Mouse (Mus musculus): Measurements from ENCODE around the gene Hoxc9.

Hoxc9 gene

GRCm38 (mm10) chr15:102956906-102957305, 19.3 kb upstream of the Hoxc9 start:
- no peak for DNase-seq

DNA sequence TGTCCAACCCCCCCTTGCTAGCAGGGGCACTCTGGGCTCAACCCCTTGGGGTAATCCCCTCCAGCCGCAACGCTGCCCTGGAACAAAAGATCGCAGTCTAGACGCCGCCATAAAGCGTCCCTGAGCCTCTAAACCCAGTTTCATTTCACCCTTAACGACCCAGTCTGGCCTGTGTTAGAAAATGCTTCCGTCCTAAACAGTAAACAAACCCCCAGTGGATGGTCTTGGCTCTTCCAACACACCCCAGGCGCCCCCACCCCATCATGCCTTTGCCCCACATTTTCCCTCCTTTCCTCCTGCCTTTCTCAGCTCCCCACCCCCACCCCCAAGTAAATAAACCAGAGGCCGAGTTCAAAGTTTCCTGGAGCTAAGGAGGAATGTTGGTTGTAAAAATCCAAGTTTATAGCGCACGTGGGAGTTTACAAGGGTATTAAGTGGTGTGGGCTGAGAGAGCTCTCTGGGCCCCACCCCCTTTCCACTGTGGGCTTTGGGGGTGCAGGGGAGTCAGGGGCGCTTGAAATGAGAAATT, 16.5 kb upstream of the Hoxc9 start:
- no peak for DNase-seq

GRCm38 (mm10) chr15:102961728-102962127, 14.5 kb upstream of the Hoxc9 start:
- DNase-seq: peak in 1 of 2 experiments; percentile 53

DNA sequence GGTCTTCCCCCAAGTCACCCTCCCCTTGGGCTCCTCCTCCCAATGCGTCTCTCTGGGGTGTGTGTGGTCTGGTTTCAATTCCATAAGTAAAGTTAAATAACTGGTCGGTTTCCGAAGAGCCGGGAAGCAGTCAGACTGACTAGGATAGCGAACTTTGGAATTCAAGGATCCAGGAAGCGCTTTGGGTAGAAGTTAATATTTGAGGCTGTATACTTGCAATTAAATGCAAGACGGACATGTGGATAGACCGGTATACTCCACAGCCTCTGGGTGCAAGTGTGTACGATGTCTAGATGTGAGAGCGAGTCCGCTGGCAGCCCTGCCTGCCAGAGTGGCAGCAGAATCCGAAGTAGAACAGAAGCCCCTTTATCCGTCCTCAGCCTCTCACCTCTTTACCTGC, 13.7 kb upstream of the Hoxc9 start:
- peak in 1 of 2 experiments; percentile 42 for DNase-seq

- DNase-seq: peak in 1 of 2 experiments; percentile 42
These were observed 13.0 kb upstream of the Hoxc9 start for GRCm38 (mm10) chr15:102963259-102963658.

DNA sequence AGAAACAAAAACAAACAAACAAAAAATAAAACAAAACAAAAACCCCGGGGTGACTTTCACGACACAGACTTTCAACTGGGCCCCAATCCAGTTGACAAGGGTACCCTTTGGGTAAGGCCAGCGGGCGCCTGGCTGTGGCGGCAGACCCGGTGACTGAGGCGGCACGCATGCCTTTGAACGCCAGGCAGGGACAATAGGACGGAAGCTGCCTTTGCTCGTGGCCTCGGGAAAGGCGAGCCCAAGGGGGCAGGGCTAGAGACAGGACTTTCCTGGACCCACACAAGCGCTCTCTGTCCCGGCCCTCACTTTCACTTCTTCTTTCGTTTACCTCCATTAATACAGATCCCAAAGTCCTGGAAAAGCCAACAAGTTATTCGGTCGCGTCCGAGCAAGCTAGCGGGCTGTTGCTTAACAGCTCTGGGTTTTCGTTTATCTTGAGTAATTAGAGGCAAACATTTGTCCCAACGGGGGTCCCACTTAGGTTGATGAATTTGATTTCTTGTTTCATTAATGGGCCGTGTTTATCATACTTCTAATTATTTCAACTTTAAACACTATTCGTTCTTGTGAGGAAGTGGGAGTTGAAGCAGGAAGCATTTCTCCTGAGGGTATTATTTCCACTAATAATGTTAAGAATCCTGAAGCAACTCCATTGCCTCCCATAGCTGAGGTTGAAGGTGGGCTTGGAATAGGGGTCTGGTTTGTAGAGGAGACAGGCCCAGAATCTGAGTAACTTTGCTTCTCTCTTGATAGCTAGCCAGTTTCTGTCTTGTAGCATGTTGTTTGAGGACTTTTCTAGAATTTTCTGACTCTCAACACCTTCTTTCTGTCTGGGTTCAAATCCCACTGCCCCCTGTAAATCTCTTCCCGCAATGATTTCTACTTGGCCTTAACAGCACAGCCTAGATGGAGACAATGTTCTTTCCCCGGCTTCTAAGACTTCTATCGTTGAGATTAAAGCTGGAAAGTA, 12.3 kb upstream of the Hoxc9 start:
- DNase-seq: peak; percentile 78 to 80

DNA sequence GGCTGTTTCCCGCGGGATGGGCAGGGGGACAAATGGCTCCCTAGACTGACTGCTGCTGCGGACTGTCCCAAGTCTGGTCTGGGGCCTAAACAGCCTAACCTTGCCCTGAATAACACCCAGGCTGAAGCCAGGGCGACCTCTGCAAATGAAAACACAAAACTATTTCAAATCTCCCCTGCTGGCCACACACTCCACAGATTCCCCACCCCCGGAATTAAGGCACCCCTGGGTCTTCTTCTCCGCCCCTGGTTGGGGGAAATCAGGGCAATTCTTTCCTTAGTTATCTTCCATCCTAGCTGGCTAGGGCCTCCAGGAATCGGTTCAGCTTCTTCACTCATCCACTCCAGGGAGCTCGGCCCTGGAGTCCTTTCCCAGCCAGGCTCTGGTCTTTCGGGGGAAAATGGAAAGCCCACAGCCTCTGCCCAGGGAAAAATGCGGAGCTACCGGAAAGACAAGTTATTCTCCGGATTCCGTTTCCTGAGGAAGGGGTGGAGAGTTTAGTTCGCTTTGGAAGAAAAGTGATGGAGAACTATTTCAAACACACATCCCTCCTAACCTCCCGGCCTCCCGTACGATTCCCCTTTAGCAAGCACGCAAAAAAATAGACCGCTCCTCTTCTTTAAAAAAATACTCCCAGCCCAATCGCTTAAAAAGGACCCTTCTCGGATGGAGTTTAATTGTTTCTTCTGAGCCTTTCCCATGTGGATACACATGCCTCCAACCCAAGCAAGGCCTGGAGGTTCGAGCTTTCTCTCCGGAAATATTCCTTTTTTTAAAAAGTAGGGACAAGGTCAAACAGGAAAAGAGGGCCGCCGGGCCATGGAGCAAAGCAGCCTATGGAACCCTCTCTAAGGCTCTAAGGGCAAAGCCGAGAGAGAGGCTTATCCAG, 11.0 kb upstream of the Hoxc9 start:
- DNase-seq: no peak

- peak; percentile 97 for DNase-seq
These were observed 10.1 kb upstream of the Hoxc9 start for GRCm38 (mm10) chr15:102965892-102966775.

GRCm38 (mm10) chr15:102966776-102967311, 9.4 kb upstream of the Hoxc9 start, which contains the start of gene Hoxc10:
TSS of gene Hoxc10 (plus strand) at chr15:102966796.
- peak in 1 of 2 experiments; percentile 53 for DNase-seq

GRCm38 (mm10) chr15:102967312-102967510, 9.0 kb upstream of the Hoxc9 start, which contains the start of gene Hoxc5:
TSS of gene Hoxc5 (plus strand) at chr15:102967443.
- no peak for DNase-seq

DNA sequence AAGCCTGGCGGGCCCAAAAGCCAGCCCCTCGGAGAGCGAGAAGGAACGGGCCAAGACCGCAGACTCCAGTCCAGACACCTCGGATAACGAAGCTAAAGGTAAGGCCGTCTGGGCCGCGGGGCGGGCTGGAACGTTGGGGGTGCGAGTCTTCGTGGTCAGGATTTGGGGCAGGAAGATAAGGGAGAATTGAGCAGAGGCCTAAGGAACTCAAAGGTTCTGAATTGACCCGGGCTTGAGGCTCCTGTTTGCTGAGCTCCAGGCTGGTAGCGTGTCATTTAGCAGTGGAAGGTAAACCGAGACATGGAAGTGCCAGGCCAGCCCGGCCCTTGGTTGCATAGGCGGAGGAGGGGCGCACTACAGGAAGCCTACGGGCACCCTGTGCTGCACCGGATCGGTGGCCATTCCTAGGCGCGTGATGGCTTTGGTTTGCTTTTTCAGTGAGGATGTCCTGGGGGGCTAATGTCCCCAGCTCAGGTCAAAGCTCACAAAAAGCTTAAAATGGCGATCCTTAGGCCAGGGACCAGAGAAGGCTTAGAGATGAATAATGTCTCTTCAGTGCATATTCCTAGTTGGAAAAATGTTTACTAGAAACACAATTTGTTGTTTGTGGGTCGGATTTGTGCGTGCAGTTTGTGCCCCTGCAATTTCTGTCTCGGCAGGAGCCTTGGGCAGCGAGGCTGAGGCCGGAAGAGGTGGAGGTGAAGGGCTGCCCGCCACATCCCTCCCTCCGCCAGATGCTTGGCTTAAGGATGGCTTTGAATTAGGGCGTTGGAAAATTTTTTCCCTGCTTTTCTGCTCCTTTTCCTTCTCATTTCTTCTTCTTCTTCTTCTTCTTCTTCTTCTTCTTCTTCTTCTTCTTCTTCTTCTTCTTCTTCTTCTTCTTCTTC, 8.5 kb upstream of the Hoxc9 start:
- peak in 1 of 2 experiments; percentile 57 for DNase-seq

DNA sequence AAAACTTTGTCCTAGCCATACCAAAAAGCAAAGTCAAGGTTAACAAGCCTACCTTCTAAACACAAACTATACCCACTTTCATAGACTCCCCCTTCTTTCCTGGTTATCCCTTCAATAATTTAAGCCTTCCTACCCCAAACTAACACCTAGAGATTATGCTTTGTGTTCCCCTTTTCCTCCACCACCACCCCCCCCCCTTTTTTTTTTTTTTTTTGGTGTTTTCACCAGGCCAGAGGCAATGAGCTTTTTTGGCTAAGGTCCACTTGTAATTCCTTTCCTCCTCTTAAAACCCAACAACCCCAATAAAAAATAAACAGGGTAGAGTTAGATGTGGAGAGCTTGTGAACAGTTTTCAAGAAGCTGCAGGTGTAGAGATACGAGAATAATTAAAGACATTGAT, 6.9 kb upstream of the Hoxc9 start:
- no peak for DNase-seq

DNA sequence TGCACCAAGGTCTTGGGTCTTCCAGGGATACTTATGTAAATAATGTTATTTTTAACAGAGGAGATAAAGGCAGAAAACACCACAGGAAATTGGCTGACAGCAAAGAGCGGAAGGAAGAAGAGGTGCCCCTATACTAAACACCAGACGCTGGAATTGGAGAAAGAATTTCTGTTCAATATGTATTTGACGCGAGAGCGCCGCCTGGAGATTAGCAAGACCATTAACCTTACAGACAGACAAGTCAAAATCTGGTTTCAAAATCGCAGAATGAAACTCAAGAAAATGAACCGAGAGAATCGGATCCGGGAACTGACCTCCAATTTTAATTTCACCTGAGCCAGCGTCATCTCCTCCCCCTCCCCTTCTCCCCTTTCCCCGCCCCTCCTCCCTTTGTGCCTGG, 5.5 kb upstream of the Hoxc9 start:
- peak in 1 of 2 experiments; percentile 74 for DNase-seq

DNA sequence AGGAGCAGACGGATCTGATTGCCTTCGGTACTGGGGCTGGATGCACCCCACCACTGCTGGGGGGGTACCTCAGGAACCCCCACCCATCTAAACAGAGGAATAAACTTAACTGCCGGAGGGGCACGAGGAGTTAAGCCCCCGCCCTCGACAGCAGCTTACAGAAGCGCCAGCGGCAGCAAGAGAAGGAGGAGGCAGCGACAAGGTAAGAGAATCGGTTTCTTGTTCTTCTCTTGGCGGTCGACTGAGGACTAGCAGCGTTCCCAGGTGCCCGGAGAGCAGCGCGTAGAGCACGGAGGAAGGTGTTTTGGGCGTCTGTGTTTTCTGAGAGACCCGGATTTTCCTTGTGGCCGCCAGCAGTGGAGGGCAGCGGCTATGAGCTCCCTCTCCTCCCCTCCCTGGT, 4.0 kb upstream of the Hoxc9 start:
- no peak for DNase-seq

DNA sequence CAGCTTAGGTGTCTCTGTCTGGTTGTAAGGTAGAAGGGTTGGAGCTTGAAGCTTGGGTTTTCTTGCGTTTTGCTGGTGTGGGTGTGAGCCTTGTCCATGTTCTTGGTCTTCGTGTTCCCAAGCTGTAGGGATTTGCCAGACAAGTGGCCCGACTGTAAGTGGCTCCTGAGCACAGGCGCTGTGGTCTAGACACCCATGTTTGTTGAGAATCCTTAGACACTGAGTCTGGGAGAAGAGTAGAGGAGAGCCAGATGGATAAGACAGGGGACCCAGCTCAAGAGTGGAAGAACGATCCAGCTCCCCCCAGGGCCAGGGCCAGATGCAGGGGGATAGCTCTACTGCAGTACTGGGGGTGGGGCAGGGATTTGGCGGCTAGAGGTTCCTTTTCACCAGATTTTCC, 3.5 kb upstream of the Hoxc9 start:
- DNase-seq: no peak

GRCm38 (mm10) chr15:102975034-102975433, 1.2 kb upstream of the Hoxc9 start:
- peak in 1 of 2 experiments; percentile 53 for DNase-seq

DNA sequence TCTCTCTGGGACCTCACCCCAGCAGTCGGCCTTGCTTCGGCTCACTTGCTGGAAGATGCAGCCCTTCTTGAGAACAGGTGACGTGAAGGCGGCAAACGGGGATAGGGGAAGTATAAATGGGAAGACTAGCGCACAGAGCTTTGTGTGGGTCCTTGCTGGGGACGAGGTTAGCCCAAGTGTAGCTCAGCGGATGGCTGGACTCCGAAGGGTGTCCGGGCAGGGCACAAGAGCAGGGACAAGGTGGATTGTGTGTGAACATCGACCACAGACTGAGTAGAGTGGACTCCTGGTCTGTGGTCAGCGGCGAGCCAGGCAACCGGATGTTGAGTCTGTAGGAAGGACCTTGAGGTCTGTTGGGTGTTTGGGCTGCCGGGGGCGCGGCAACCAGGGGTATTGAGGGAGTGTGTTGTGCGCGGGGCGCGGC, 539 bp upstream of the Hoxc9 start:
- DNase-seq: peak in 1 of 2 experiments; percentile 68

DNA sequence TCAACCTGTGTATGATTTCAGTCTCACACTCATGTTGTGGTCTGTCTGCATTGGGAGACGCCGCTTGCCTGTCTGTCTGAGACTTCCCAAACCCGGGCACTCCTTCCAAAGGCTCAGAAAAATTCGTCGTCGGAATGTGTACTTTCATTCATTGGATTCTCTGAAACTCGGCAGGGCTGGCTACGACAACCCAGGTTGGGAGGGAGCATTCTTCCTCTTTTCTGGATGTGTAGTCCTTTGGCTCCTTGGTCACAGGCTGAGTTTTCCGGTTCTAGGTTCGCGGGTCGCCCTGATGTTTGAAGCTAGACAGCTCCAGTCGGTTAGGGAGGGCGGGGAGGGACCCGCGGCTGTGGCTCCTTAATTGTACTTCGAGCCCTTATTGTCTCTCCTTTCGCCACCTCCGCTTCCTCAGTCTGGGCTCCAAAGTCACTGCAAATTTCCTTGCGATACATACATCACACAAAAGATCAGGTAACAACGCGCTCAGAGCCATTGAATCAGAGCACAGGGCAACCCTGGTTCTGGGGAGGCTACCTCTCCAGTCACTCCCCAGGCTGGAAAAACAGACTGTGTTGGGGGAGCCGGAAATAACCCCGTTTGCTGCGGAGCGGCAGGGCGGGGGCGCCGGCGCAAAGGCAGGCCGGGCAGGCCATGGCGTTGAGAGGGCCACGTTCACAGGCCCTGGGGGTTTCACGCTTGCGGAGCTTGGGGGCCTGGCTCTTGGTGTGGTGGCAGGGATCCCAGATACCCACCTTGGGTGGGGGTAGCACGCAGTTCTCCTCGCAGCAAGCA, 588 bp downstream of the Hoxc9 start:
- DNase-seq: peak in 1 of 2 experiments; percentile 64

DNA sequence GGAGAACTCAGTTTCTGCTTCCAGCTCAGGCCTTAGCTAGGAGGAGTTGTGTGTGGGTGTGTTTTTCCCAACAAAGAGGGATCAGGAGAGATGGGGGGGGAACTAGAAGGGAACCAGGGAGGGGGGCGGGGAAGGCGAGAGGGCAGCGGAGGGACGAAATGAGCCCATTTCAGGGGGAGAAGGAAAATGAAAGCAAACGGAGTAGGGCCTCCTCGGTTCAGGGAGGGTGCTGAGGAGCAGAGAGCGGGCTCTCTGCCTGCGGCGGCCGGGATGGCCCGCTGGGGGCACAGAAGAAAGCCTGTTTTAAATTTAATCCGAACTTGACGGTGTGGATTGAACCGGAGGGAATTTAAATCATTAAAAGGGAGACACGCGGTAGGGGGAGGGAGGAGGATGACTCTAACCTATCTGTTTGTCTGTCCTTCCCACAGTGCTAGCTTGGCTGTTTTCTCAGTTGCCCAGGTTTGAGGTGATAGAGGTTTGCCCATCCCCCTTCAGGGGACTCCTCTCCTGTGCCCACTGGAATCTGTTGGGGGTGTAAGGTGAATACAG, 1.3 kb downstream of the Hoxc9 start:
- peak in 1 of 2 experiments; percentile 45 for DNase-seq
